Mouse (Mus musculus): ENCODE measurements at regions not wholly inside any gene's neighbourhood (a gene's known extent, or its start where the extent isn't known, plus 50 kb on each side); places are given as distances from the start of the nearest gene placed in this dataset.
A peak's percentile ranks its signal among the peaks of the same experiment; 100 is the strongest.

GRCm38 (mm10) chr6:99964007-99964406 lies 237.8 kb upstream of the Prok2 start:
- H3K4me2 ChIP-seq (ENCODE audit: low read depth, low read length), result no peak overlapping the region
- 80% methylated on average over 4 of the region's 4 CpGs for WGBS
- ATAC-seq (replicated peaks; ENCODE audit: extremely low read depth, insufficient read depth, low FRiP score), result no peak
- 0 out of 2 replicates have a peak, but pooled peaks cover 3% of the 10 kb centered on the region for H3K9me3 ChIP-seq (replicated peaks; ENCODE audit: control insufficient read depth, low read length)
- no peaks in the 10 kb centered on the region for H3K36me3 ChIP-seq (ENCODE audit: control insufficient read depth, insufficient read depth)
- H3K27me3 ChIP-seq (ENCODE audit: control insufficient read depth, insufficient read depth, low read length), result peaks cover 5% of the 10 kb centered on the region; the same call in 1 of the 2 replicates
- H3K4me1 ChIP-seq (ENCODE audit: control insufficient read depth, insufficient read depth, low read length), result peaks cover 26% of the 10 kb centered on the region
- no peak overlapping the region for H3K9ac ChIP-seq (ENCODE audit: low read length)
- H3K4me3 ChIP-seq (ENCODE audit: low read length), result no peak overlapping the region
- no peak overlapping the region for H3K27ac ChIP-seq (ENCODE audit: low read length)

GRCm38 (mm10) chr6:99959371-99959770 lies 233.2 kb upstream of the Prok2 start:
- H3K27me3 ChIP-seq (ENCODE audit: control insufficient read depth, insufficient read depth, low read length), result peaks cover 8% of the 10 kb centered on the region
- no peak overlapping the region for H3K27ac ChIP-seq (ENCODE audit: low read length)
- no peak for ATAC-seq (replicated peaks; ENCODE audit: extremely low read depth, insufficient read depth, low FRiP score)
- no peak overlapping the region for H3K4me3 ChIP-seq (ENCODE audit: low read length)
- H3K36me3 ChIP-seq (ENCODE audit: control insufficient read depth, insufficient read depth), result no peaks in the 10 kb centered on the region
- H3K4me2 ChIP-seq (ENCODE audit: low read depth, low read length), result no peak overlapping the region
- H3K9me3 ChIP-seq (replicated peaks; ENCODE audit: control insufficient read depth, low read length), result no peaks in the 10 kb centered on the region
- H3K9ac ChIP-seq (ENCODE audit: low read length), result no peak overlapping the region
- peaks cover 32% of the 10 kb centered on the region for H3K4me1 ChIP-seq (ENCODE audit: control insufficient read depth, insufficient read depth, low read length)
- 49% methylated on average over 4 of the region's 4 CpGs for WGBS

- H3K36me3 ChIP-seq (ENCODE audit: control insufficient read depth, insufficient read depth), result no peaks in the 10 kb centered on the region
- no peaks in the 10 kb centered on the region for H3K9me3 ChIP-seq (replicated peaks; ENCODE audit: control insufficient read depth, low read length)
- no peak overlapping the region for H3K9ac ChIP-seq (ENCODE audit: low read length)
- H3K27ac ChIP-seq (ENCODE audit: low read length), result peak overlapping the region; percentile 55; the same call in 1 of the 2 replicates
- peaks cover 41% of the 10 kb centered on the region for H3K4me1 ChIP-seq (ENCODE audit: control insufficient read depth, insufficient read depth, low read length)
- 61% methylated on average over 22 of the region's 22 CpGs for WGBS
- H3K27me3 ChIP-seq (ENCODE audit: control insufficient read depth, insufficient read depth, low read length), result peaks cover 6% of the 10 kb centered on the region; the same call in 1 of the 2 replicates
- ATAC-seq (replicated peaks; ENCODE audit: extremely low read depth, insufficient read depth, low FRiP score), result peak; percentile 62
- H3K4me2 ChIP-seq (ENCODE audit: low read depth, low read length), result no peak overlapping the region
- no peak overlapping the region for H3K4me3 ChIP-seq (ENCODE audit: low read length)
Measured at GRCm38 (mm10) chr6:99954832-99955830, 228.9 kb upstream of the Prok2 start.

GRCm38 (mm10) chr6:99953980-99954776 lies 228.0 kb upstream of the Prok2 start:
- H3K27me3 ChIP-seq (ENCODE audit: control insufficient read depth, insufficient read depth, low read length), result peaks cover 6% of the 10 kb centered on the region; the same call in 1 of the 2 replicates
- no peak overlapping the region for H3K4me2 ChIP-seq (ENCODE audit: low read depth, low read length)
- H3K9ac ChIP-seq (ENCODE audit: low read length), result no peak overlapping the region
- H3K36me3 ChIP-seq (ENCODE audit: control insufficient read depth, insufficient read depth), result no peaks in the 10 kb centered on the region
- peak; percentile 35 for ATAC-seq (replicated peaks; ENCODE audit: extremely low read depth, insufficient read depth, low FRiP score)
- peaks cover 32% of the 10 kb centered on the region for H3K4me1 ChIP-seq (ENCODE audit: control insufficient read depth, insufficient read depth, low read length)
- no peaks in the 10 kb centered on the region for H3K9me3 ChIP-seq (replicated peaks; ENCODE audit: control insufficient read depth, low read length)
- no peak overlapping the region for H3K4me3 ChIP-seq (ENCODE audit: low read length)
- peak overlapping the region; percentile 55 for H3K27ac ChIP-seq (ENCODE audit: low read length)
- 51% methylated on average over 11 of the region's 11 CpGs for WGBS

- ATAC-seq (replicated peaks; ENCODE audit: extremely low read depth, insufficient read depth, low FRiP score), result no peak
- H3K4me1 ChIP-seq (ENCODE audit: control insufficient read depth, insufficient read depth, low read length), result peaks cover 17% of the 10 kb centered on the region
- H3K27ac ChIP-seq (ENCODE audit: low read length), result no peak overlapping the region
- H3K9ac ChIP-seq (ENCODE audit: low read length), result no peak overlapping the region
- WGBS, result 88% methylated on average over 8 of the region's 8 CpGs
- H3K4me3 ChIP-seq (ENCODE audit: low read length), result no peak overlapping the region
- no peaks in the 10 kb centered on the region for H3K9me3 ChIP-seq (replicated peaks; ENCODE audit: control insufficient read depth, low read length)
- no peaks in the 10 kb centered on the region for H3K36me3 ChIP-seq (ENCODE audit: control insufficient read depth, insufficient read depth)
- no peak overlapping the region for H3K4me2 ChIP-seq (ENCODE audit: low read depth, low read length)
- H3K27me3 ChIP-seq (ENCODE audit: control insufficient read depth, insufficient read depth, low read length), result 0 out of 2 replicates have a peak, but pooled peaks cover 6% of the 10 kb centered on the region
Measured at GRCm38 (mm10) chr6:99950811-99951210, 224.6 kb upstream of the Prok2 start.

- no peak for ATAC-seq (replicated peaks; ENCODE audit: extremely low read depth, insufficient read depth, low FRiP score)
Measured at GRCm38 (mm10) chr6:99946917-99947316, 220.7 kb upstream of the Prok2 start.

GRCm38 (mm10) chr6:99946481-99946880 lies 220.3 kb upstream of the Prok2 start:
- Histone ChIP-seq H3K9me3 (replicated peaks; ENCODE audit: control insufficient read depth, low read length) (no peaks in the 10 kb centered on the region), H3K4me3 (ENCODE audit: low read length) (no peak overlapping the region), H3K27me3 (ENCODE audit: control insufficient read depth, insufficient read depth, low read length) (0 out of 2 replicates have a peak, but pooled peaks cover 3% of the 10 kb centered on the region), H3K27ac (ENCODE audit: low read length) (no peak overlapping the region), H3K4me2 (ENCODE audit: low read depth, low read length) (no peak overlapping the region), H3K36me3 (ENCODE audit: control insufficient read depth, insufficient read depth) (no peaks in the 10 kb centered on the region), H3K9ac (ENCODE audit: low read length) (no peak overlapping the region), H3K4me1 (ENCODE audit: control insufficient read depth, insufficient read depth, low read length) (no peaks in the 10 kb centered on the region)
- 78% methylated on average over 3 of the region's 3 CpGs for WGBS
- no peak for ATAC-seq (replicated peaks; ENCODE audit: extremely low read depth, insufficient read depth, low FRiP score)

More at GRCm38 (mm10) chr6:99946917-99947316, 220.7 kb upstream of the Prok2 start:
- H3K27ac ChIP-seq (ENCODE audit: low read length), result no peak overlapping the region
- no peaks in the 10 kb centered on the region for H3K36me3 ChIP-seq (ENCODE audit: control insufficient read depth, insufficient read depth)
- H3K9me3 ChIP-seq (replicated peaks; ENCODE audit: control insufficient read depth, low read length), result no peaks in the 10 kb centered on the region
- 60% methylated on average over 2 of the region's 2 CpGs for WGBS
- H3K4me2 ChIP-seq (ENCODE audit: low read depth, low read length), result no peak overlapping the region
- H3K27me3 ChIP-seq (ENCODE audit: control insufficient read depth, insufficient read depth, low read length), result 0 out of 2 replicates have a peak, but pooled peaks cover 4% of the 10 kb centered on the region
- no peaks in the 10 kb centered on the region for H3K4me1 ChIP-seq (ENCODE audit: control insufficient read depth, insufficient read depth, low read length)
- no peak overlapping the region for H3K9ac ChIP-seq (ENCODE audit: low read length)
- H3K4me3 ChIP-seq (ENCODE audit: low read length), result no peak overlapping the region

GRCm38 (mm10) chr6:99945691-99946090 lies 219.5 kb upstream of the Prok2 start:
- no peaks in the 10 kb centered on the region for H3K36me3 ChIP-seq (ENCODE audit: control insufficient read depth, insufficient read depth)
- H3K4me1 ChIP-seq (ENCODE audit: control insufficient read depth, insufficient read depth, low read length), result no peaks in the 10 kb centered on the region
- no peak overlapping the region for H3K4me2 ChIP-seq (ENCODE audit: low read depth, low read length)
- 82% methylated on average over 2 of the region's 2 CpGs for WGBS
- H3K4me3 ChIP-seq (ENCODE audit: low read length), result no peak overlapping the region
- H3K27me3 ChIP-seq (ENCODE audit: control insufficient read depth, insufficient read depth, low read length), result 0 out of 2 replicates have a peak, but pooled peaks cover 3% of the 10 kb centered on the region
- no peak overlapping the region for H3K9ac ChIP-seq (ENCODE audit: low read length)
- ATAC-seq (replicated peaks; ENCODE audit: extremely low read depth, insufficient read depth, low FRiP score), result no peak
- H3K27ac ChIP-seq (ENCODE audit: low read length), result no peak overlapping the region
- H3K9me3 ChIP-seq (replicated peaks; ENCODE audit: control insufficient read depth, low read length), result no peaks in the 10 kb centered on the region

All from heart, embryonic 16.5 days (tissue).